Mouse (Mus musculus): Measurements from ENCODE around the gene Dock4. TPM values are rescaled to one million over a fixed set of nuclear protein-coding genes. Genes with fewer than 3 reads are reported as not detected.

Gene Dock4
- polyA plus RNA-seq, 1 experiment from 2014 or later = 7.2 TPM

DNA sequence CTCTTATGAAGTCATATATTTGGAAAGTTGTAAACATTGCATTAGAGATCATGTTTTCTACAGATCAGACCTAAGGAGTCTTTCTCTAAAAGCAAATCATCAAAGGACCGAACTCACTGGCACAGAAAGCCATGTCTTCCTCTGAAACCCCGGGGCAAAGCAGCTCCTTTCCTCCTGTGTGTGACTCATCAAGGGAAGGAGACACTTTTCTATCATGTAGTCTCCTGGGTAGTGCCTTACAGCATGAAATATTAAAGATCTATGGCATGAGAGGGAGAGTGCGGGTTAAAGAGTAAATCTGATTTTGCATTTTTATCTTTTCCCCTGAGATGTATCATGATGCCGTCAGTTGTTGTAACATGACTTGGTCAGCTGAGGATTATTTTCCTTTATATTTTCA lies 159.8 kb downstream of the Dock4 start:
- no peak overlapping the region for H3K4me2 ChIP-seq
- ATAC-seq (replicated peaks; ENCODE audit: insufficient number of reproducible peaks, insufficient read depth, low FRiP score, low read depth) = no peak
- no peaks in the 10 kb centered on the region for H3K9me3 ChIP-seq (replicated peaks)
- no peak overlapping the region for H3K9ac ChIP-seq
- WGBS = 72% methylated on average over 4 of the region's 4 CpGs
- H3K27me3 ChIP-seq = no peaks in the 10 kb centered on the region
- no peak overlapping the region for H3K4me3 ChIP-seq
- no peaks in the 10 kb centered on the region for H3K4me1 ChIP-seq (replicated peaks)
- H3K27ac ChIP-seq = no peak overlapping the region
- H3K36me3 ChIP-seq = no peaks in the 10 kb centered on the region

DNA sequence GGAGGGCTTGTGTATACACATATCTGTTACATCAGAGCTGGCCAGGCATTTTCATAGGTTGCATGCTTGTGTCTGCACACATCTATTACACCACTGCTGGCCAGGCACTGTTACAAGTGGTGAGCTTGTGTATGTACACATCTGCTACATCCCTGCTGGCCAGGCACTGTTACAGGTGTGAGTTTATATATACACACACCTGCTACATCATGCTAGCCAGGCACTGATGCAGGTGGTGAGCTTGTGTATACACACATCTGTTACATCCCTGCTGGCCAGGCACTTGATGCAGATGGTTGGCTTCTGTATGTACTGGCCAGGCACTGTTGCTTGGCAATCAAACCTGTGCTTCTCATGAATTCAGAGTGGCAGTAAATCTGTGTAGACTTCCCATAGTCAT lies 177.2 kb downstream of the Dock4 start:
- Histone ChIP-seq H3K4me1 (replicated peaks) (no peaks in the 10 kb centered on the region), H3K4me3 (no peak overlapping the region), H3K4me2 (no peak overlapping the region), H3K27ac (no peak overlapping the region), H3K9me3 (replicated peaks) (no peaks in the 10 kb centered on the region), H3K36me3 (no peaks in the 10 kb centered on the region), H3K27me3 (no peaks in the 10 kb centered on the region), H3K9ac (no peak overlapping the region)
- no peak for ATAC-seq (replicated peaks; ENCODE audit: insufficient number of reproducible peaks, insufficient read depth, low FRiP score, low read depth)

DNA sequence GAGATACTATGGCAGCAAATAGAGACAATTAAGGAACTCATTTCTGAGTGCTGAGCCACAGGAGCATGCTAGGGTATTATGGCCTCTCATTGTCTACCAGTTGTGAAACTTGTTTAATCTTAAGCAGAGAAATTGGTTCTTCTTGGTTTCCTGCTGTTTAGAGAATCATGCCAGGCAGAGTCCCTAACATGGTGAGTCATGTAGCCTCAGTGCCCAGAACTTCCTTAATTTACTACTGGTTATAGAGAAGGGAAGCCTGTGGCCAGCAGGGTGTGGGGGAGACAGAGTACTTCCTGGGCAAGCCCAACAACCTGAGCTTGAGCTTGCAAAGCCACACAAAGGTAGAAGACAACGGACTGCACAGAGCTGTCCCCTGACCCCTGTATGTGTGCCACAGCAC lies 180.8 kb downstream of the Dock4 start:
- 67% methylated on average over 1 of the region's 1 CpGs for WGBS

GRCm38 (mm10) chr12:40633242-40633641 lies 187.5 kb downstream of the Dock4 start:
- WGBS = 85% methylated on average over 2 of the region's 2 CpGs
- Histone ChIP-seq H3K9me3 (replicated peaks) (no peaks in the 10 kb centered on the region), H3K4me2 (no peak overlapping the region), H3K9ac (no peak overlapping the region), H3K36me3 (no peaks in the 10 kb centered on the region), H3K27ac (no peak overlapping the region), H3K27me3 (no peaks in the 10 kb centered on the region), H3K4me3 (no peak overlapping the region), H3K4me1 (replicated peaks) (no peaks in the 10 kb centered on the region)
- ATAC-seq (replicated peaks; ENCODE audit: insufficient number of reproducible peaks, insufficient read depth, low FRiP score, low read depth) = no peak

More for the DNA sequence above, 180.8 kb downstream of the Dock4 start:
- Histone ChIP-seq H3K4me1 (replicated peaks) (no peaks in the 10 kb centered on the region), H3K27ac (no peak overlapping the region), H3K36me3 (no peaks in the 10 kb centered on the region), H3K27me3 (no peaks in the 10 kb centered on the region), H3K4me2 (no peak overlapping the region), H3K9me3 (replicated peaks) (no peaks in the 10 kb centered on the region), H3K4me3 (no peak overlapping the region), H3K9ac (no peak overlapping the region)
- no peak for ATAC-seq (replicated peaks; ENCODE audit: insufficient number of reproducible peaks, insufficient read depth, low FRiP score, low read depth)

GRCm38 (mm10) chr12:40634169-40634568 lies 188.4 kb downstream of the Dock4 start:
- H3K27ac ChIP-seq = no peak overlapping the region
- H3K4me2 ChIP-seq = no peak overlapping the region
- ATAC-seq (replicated peaks; ENCODE audit: insufficient number of reproducible peaks, insufficient read depth, low FRiP score, low read depth) = no peak
- WGBS = 79% methylated on average over 7 of the region's 7 CpGs
- no peak overlapping the region for H3K9ac ChIP-seq
- no peaks in the 10 kb centered on the region for H3K36me3 ChIP-seq
- no peaks in the 10 kb centered on the region for H3K9me3 ChIP-seq (replicated peaks)
- H3K4me1 ChIP-seq (replicated peaks) = no peaks in the 10 kb centered on the region
- no peaks in the 10 kb centered on the region for H3K27me3 ChIP-seq
- H3K4me3 ChIP-seq = no peak overlapping the region

- Histone ChIP-seq H3K36me3 (no peaks in the 10 kb centered on the region), H3K4me2 (no peak overlapping the region), H3K9me3 (replicated peaks) (no peaks in the 10 kb centered on the region), H3K27ac (no peak overlapping the region), H3K4me1 (replicated peaks) (no peaks in the 10 kb centered on the region), H3K4me3 (no peak overlapping the region), H3K9ac (no peak overlapping the region), H3K27me3 (no peaks in the 10 kb centered on the region)
- 89% methylated on average over 6 of the region's 6 CpGs for WGBS
- no peak for ATAC-seq (replicated peaks; ENCODE audit: insufficient number of reproducible peaks, insufficient read depth, low FRiP score, low read depth)
Observed at GRCm38 (mm10) chr12:40635991-40636390, 190.2 kb downstream of the Dock4 start.

- H3K36me3 ChIP-seq = no peaks in the 10 kb centered on the region
- H3K4me1 ChIP-seq (replicated peaks) = no peaks in the 10 kb centered on the region
- H3K4me3 ChIP-seq = no peak overlapping the region
- H3K9ac ChIP-seq = no peak overlapping the region
- H3K4me2 ChIP-seq = no peak overlapping the region
- no peaks in the 10 kb centered on the region for H3K9me3 ChIP-seq (replicated peaks)
- ATAC-seq (replicated peaks; ENCODE audit: insufficient number of reproducible peaks, insufficient read depth, low FRiP score, low read depth) = no peak
- no peak overlapping the region for H3K27ac ChIP-seq
- H3K27me3 ChIP-seq = no peaks in the 10 kb centered on the region
- 86% methylated on average over 2 of the region's 2 CpGs for WGBS
Observed at GRCm38 (mm10) chr12:40637427-40637826, 191.7 kb downstream of the Dock4 start.

- ATAC-seq (replicated peaks; ENCODE audit: insufficient number of reproducible peaks, insufficient read depth, low FRiP score, low read depth) = no peak
- no peaks in the 10 kb centered on the region for H3K4me1 ChIP-seq (replicated peaks)
- WGBS = 82% methylated on average over 6 of the region's 6 CpGs
Observed at GRCm38 (mm10) chr12:40645869-40646268, 200.1 kb downstream of the Dock4 start.

DNA sequence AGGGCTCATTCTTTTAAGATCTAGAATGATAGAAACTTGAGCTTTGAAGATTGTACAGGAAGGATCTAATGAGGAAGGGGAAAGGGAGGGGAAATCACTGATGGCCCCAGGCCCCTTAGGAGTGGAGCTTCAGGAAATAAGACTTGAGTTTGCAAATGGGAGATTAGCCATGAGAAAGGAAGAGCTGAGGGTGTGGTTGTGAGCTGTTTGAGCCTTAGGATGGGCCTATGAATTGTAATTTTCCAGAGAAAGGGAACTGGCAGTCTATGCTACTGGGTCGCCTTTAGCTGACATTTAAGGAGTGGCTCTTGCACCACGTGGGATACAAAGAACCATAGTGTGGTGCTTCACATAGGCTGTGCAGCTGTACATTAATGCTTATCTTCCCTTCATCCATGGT lies 208.6 kb downstream of the Dock4 start:
- ATAC-seq (replicated peaks; ENCODE audit: insufficient number of reproducible peaks, insufficient read depth, low FRiP score, low read depth) = no peak
- Histone ChIP-seq H3K27me3 (no peaks in the 10 kb centered on the region), H3K9ac (no peak overlapping the region), H3K36me3 (no peaks in the 10 kb centered on the region), H3K4me1 (replicated peaks) (peaks cover 7% of the 10 kb centered on the region; the same call in 1 of the 2 replicates), H3K9me3 (replicated peaks) (no peaks in the 10 kb centered on the region), H3K4me2 (no peak overlapping the region), H3K27ac (no peak overlapping the region), H3K4me3 (no peak overlapping the region)
- WGBS = 72% methylated on average over 2 of the region's 2 CpGs

More at GRCm38 (mm10) chr12:40645869-40646268, 200.1 kb downstream of the Dock4 start:
- Histone ChIP-seq H3K27me3 (no peaks in the 10 kb centered on the region), H3K4me3 (no peak overlapping the region), H3K9ac (no peak overlapping the region), H3K27ac (no peak overlapping the region), H3K9me3 (replicated peaks) (no peaks in the 10 kb centered on the region), H3K36me3 (no peaks in the 10 kb centered on the region), H3K4me2 (no peak overlapping the region)

DNA sequence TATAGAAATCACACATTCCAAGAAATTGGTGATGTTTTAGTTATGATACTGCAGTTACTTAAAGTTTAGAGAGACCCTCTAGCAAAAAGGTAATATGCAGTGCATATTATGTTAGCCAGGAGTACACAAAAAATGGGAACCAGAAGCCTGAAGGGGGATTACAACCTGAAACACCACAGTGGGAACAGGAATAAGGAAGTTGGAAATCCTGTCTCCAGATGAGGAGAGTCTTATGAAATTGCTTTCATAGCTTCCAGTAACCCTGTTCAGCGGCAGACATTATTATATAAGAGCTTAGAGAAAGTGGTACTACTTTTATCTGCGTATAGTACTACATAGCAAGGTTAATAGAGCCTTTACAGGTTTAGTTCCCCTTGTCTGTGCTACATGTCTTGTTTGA lies 210.1 kb downstream of the Dock4 start:
- ATAC-seq (replicated peaks; ENCODE audit: insufficient number of reproducible peaks, insufficient read depth, low FRiP score, low read depth) = no peak
- H3K36me3 ChIP-seq = no peaks in the 10 kb centered on the region
- no peak overlapping the region for H3K4me2 ChIP-seq
- WGBS = 89% methylated on average over 2 of the region's 2 CpGs
- H3K27ac ChIP-seq = no peak overlapping the region
- no peak overlapping the region for H3K9ac ChIP-seq
- no peak overlapping the region for H3K4me3 ChIP-seq
- no peaks in the 10 kb centered on the region for H3K27me3 ChIP-seq
- peaks cover 7% of the 10 kb centered on the region; the same call in 1 of the 2 replicates for H3K4me1 ChIP-seq (replicated peaks)
- no peaks in the 10 kb centered on the region for H3K9me3 ChIP-seq (replicated peaks)

- Histone ChIP-seq H3K4me3 (no peak overlapping the region), H3K27ac (no peak overlapping the region; the same call in 1 of the 2 replicates), H3K4me2 (no peak overlapping the region), H3K9me3 (replicated peaks) (no peaks in the 10 kb centered on the region), H3K9ac (no peak overlapping the region), H3K36me3 (no peaks in the 10 kb centered on the region), H3K27me3 (no peaks in the 10 kb centered on the region), H3K4me1 (replicated peaks) (peaks cover 7% of the 10 kb centered on the region; the same call in 1 of the 2 replicates)
- WGBS = 35% methylated on average over 5 of the region's 5 CpGs
- ATAC-seq (replicated peaks; ENCODE audit: insufficient number of reproducible peaks, insufficient read depth, low FRiP score, low read depth) = no peak
Observed at GRCm38 (mm10) chr12:40656438-40656837, 210.7 kb downstream of the Dock4 start.

DNA sequence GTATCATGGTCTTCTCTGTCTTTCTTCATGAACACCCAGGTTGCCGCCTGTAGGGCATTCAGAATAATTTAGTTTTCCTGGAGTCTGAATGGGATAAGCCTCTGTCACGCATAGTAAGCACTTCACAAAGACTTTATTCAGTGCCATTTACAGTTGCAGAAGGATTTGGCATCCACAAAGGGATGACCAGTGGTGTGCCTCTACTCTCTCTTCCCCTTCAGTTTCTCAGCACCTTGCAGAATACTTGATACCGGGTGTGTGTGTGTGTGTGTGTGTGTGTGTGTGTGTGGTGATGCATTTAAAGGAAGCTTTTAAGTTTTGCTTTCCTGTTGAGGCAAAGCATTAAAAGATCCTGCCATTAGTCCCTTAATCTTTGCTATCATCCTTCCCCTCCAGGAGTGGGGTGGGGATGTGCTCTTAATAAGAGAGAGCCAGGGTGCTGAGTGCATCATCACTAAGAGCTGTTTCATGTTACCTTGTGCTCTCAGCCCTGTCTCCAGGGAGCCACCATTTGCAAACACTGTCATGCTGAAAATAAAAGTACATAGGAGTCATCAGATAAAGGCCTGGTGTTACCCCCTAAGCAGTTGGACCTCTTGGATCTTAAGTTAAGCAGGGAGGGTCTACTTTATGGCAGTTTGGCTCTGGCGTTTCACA lies 211.6 kb downstream of the Dock4 start:
- H3K9me3 ChIP-seq (replicated peaks) = no peaks in the 10 kb centered on the region
- no peak overlapping the region for H3K9ac ChIP-seq
- peaks cover 7% of the 10 kb centered on the region; the same call in 1 of the 2 replicates for H3K4me1 ChIP-seq (replicated peaks)
- WGBS = 75% methylated on average over 4 of the region's 4 CpGs
- ATAC-seq (replicated peaks; ENCODE audit: insufficient number of reproducible peaks, insufficient read depth, low FRiP score, low read depth) = no peak
- no peak overlapping the region for H3K27ac ChIP-seq
- no peak overlapping the region for H3K4me2 ChIP-seq
- no peaks in the 10 kb centered on the region for H3K36me3 ChIP-seq
- H3K4me3 ChIP-seq = no peak overlapping the region
- no peaks in the 10 kb centered on the region for H3K27me3 ChIP-seq

Data from heart, embryonic 15.5 days (tissue).